Mouse (Mus musculus): ENCODE measurements around the gene Kctd21. TPM values are rescaled to one million over a fixed set of nuclear protein-coding genes. Genes with fewer than 3 reads are reported as not detected.
A peak's percentile ranks its signal among the peaks of the same experiment; 100 is the strongest.

The Kctd21 gene
- total RNA-seq, 1 experiment from 2014 or later, result 0.09 TPM

DNA sequence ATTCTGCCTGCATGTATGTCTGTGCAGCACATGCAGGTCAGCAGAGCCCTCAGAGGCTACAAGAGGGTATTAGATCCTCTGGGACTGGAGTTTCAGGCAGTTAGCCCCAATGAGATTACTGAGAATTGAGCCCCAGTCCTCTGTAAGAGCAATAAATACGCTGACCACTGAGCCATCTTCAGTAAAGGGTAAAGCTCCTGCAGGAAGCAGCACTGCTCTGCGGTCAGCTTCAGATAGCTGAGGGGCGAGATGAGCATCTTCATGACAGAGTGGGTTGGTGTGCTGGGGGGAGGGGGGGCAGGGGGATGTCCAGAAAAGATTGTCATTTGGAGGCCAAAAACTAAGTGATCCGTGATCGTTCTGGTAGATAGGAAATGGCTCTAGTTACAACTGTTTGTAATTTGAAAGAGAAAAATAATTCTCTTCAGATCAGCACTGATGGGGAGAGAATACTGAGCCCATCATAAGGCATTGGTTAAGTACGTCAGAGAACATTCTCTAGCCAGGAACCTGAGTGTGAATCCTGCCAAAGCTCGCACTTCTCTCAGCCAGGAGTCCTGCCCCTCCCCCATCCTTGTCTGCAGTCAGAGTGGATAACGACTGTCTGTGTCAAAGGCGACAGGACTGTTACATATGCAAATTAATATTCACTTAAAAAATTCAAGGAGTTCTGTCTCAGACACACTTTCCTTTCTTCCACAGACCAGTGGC lies 14.1 kb downstream of the Kctd21 start:
- no peak for ATAC-seq (replicated peaks; ENCODE audit: low read depth, poor library complexity, severe bottlenecking)

DNA sequence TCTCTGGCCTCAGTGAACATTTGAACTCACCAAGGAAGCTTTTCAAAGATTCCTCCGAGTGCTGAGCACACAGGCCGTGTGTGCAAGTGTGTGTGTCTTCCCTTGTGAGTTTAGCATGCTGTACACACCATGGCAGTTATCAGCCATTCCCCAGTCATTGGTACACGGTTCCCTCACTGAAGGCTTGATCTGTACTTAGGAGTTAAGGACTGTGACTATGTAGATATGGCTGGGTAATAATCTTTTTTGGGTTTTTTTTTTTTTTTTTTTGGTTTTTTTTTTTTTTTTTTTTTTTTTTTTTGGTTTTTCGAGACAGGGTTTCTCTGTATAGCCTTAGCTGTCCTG lies 14.7 kb downstream of the Kctd21 start:
- peak; percentile 56; the same call in 1 of the 2 replicates for ATAC-seq (replicated peaks; ENCODE audit: low read depth, poor library complexity, severe bottlenecking)

DNA sequence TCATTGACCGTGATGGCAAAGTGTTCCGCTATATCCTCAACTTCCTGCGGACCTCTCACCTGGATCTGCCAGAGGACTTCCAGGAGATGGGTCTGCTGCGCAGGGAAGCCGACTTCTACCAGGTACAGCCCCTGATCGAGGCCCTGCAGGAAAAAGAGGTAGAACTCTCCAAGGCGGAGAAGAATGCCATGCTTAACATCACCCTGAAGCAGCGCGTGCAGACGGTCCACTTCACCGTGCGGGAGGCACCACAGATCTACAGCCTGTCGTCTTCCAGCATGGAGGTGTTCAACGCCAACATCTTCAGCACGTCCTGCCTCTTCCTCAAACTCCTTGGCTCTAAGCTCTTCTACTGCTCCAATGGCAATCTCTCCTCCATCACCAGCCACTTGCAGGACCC lies 15.3 kb downstream of the Kctd21 start:
- no peak for ATAC-seq (replicated peaks; ENCODE audit: low read depth, poor library complexity, severe bottlenecking)

DNA sequence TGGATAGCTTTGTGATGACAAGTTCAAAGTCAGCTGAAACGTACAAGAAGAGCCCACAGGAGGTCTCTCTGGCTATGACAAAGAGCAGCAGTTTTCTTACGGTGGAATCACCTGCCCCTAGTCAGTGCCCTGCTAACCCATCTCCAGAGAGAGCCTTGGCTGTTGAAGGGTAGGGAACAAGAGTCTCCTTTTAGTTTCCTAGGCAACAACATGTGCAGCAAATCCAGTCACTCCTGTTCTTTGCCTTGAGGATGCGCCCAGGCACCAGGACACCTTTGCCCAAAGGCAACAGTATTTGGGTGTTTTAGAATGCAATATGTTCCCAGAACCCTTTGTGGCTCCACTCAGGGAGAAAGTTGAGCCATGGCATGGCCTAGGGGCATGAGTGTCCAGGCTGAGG lies 16.2 kb downstream of the Kctd21 start:
- no peak for ATAC-seq (replicated peaks; ENCODE audit: low read depth, poor library complexity, severe bottlenecking)

- no peak for ATAC-seq (replicated peaks; ENCODE audit: low read depth, poor library complexity, severe bottlenecking)
Observed at GRCm38 (mm10) chr7:97348836-97349235, 16.7 kb downstream of the Kctd21 start.

GRCm38 (mm10) chr7:97349438-97349837 lies 17.3 kb downstream of the Kctd21 start:
- ATAC-seq (replicated peaks; ENCODE audit: low read depth, poor library complexity, severe bottlenecking), result no peak

DNA sequence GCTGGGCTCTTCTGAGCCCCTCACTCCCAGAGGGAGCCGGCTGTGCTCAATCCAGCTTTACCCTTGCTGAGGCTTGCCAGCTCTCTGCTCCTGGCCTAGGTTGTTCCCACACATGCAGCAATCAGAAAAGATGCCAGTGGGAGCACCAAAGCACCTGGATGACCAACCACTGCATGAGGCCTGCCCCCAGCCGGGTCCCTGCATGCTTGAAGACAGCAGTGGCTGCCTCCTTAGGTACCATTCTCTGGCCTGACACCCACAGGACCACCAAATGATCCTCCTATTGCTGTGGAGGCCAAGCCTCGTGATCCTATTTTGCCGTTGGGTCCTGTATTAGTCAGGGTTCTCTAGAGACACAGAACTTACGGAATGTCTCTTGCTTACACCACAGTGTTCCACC lies 18.8 kb downstream of the Kctd21 start:
- no peak for ATAC-seq (replicated peaks; ENCODE audit: low read depth, poor library complexity, severe bottlenecking)

DNA sequence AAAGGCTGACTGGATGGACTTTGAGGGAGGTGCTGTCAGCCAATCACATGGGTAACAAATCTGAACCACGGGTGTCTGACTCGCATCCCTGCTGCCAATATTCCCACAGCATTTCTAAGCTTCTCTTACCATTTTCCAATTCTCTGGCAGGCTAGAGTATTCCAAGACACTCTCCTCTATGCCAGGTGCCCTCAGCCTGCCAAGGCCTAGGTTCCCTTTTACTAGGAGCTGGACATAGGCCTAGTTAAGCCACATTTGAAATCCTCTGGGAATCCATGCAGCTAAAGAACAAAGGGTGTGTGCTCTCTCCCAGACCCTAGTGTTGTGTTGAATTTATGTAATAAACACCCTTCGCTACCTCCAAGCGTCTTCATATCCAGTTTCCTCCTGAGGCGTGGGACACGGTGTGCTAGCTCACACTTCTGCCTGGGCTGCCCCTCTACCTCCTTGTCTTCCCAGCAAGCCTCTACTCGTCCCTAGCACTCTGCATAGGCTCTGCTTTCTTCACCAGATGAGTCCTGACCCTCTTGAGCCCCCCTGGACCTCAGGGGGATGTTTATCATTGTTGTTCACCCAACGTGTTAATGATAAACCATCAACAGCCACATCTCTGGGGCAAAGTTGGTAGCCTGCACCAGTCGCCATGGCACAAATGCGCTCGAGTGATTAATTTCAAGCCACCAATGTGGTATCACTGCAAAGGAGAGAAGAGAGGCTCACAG lies 19.8 kb downstream of the Kctd21 start:
- ATAC-seq (replicated peaks; ENCODE audit: low read depth, poor library complexity, severe bottlenecking), result no peak

- ATAC-seq (replicated peaks; ENCODE audit: low read depth, poor library complexity, severe bottlenecking), result no peak
Observed at GRCm38 (mm10) chr7:97353356-97353755, 21.2 kb downstream of the Kctd21 start.

DNA sequence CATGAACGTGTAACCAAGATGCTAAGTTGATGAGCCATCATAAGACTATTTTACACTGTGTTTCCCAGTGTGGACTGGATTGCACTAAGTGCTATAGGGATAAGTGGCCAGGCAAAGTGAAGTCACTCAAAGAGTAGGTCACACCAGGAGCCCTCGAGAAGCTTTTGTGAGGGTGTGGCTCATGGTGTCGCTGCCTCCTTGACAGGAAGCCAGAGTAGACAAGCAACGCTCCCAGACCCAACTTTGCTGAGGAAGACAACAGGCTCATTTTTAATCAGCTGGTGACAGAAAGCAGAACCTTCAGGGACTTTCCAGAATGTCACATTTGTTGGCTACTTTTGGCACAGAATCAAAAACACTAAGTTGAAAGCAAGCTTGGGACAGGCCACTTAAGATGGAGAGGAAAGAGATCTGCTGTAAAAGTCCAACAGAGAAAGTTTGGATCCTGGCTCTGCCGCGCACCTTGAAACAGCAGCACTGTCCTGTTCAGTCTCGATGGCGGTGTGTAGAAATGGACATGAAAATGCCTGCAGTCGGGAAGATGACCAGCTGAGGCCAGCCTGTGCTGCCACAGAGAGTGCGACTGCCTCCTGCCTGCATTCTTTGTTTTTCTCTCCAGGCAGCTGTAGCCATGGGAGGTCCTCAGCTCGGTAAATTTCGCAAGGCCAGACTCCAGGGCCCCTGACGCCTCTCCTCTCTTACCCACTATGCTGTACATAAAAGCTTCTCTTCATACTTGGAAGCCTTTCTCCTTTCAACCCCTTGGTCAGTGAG lies 23.1 kb downstream of the Kctd21 start:
- ATAC-seq (replicated peaks; ENCODE audit: low read depth, poor library complexity, severe bottlenecking), result peak; percentile 76

DNA sequence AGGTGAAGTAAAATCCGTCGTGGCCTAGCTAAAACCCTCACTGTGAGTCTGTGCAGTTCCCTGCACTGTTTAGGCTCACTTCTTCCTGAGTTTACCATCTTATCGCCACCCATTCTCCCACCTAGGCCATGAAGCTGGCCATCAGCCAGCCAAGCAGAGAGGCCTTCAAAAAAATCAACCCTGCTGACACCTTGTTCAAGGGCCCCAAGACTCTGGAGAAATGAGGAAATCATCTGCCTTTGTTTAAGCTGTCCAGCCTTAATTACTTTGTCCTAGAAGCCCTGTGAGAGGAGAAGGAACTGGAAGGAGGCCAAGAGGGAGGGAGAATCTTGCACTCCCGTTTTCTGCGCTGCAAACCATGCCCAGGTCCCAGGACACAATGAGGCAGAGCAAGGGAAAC lies 24.1 kb downstream of the Kctd21 start:
- ATAC-seq (replicated peaks; ENCODE audit: low read depth, poor library complexity, severe bottlenecking), result no peak

GRCm38 (mm10) chr7:97356875-97357276 lies 24.7 kb downstream of the Kctd21 start:
- peak; percentile 30; the same call in 1 of the 2 replicates for ATAC-seq (replicated peaks; ENCODE audit: low read depth, poor library complexity, severe bottlenecking)

DNA sequence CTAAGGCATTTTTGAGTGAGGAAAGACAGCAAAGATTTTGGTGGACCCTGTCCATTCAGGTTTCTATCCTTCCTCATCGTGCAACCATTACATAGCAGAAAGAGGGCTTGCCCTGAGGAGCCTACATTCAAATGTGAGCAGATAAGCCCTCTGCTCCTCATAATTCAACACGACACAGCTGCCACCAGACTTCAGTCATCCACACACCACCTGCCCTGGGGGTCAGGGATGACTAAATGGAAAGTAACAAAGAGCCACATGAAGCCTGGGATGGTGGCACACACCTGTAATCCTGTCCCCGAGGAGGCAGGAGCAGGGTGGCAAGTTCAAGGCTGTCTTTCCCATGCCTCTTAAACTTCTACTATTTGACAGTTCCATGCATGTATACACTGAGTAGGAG lies 25.7 kb downstream of the Kctd21 start:
- no peak for ATAC-seq (replicated peaks; ENCODE audit: low read depth, poor library complexity, severe bottlenecking)

GRCm38 (mm10) chr7:97358347-97358746 lies 26.2 kb downstream of the Kctd21 start:
- ATAC-seq (replicated peaks; ENCODE audit: low read depth, poor library complexity, severe bottlenecking), result no peak

- ATAC-seq (replicated peaks; ENCODE audit: low read depth, poor library complexity, severe bottlenecking), result no peak
Observed at GRCm38 (mm10) chr7:97360166-97360565, 28.0 kb downstream of the Kctd21 start.

DNA sequence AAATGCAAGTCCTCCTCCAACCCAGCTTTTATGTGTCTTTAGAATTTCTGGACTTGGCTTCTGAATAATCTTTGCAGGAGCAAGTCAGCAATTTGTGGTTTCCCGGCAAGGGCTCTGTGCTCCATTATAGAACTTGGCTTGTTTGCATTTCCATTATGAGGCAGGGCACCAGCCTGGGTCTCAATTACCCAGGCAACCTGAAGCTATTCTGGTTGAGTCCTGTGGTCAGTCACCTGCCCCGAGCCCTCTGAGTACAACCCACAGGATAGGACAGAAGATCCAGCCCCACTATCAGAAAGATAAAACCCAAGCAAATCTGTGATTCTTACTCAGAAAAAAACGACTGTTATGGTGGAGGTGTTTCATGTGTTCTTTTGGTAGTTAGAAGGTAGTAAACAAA lies 28.8 kb downstream of the Kctd21 start:
- ATAC-seq (replicated peaks; ENCODE audit: low read depth, poor library complexity, severe bottlenecking), result no peak

GRCm38 (mm10) chr7:97361467-97361866 lies 29.3 kb downstream of the Kctd21 start:
- peak; percentile 71; the same call in 1 of the 2 replicates for ATAC-seq (replicated peaks; ENCODE audit: low read depth, poor library complexity, severe bottlenecking)

- no peak for ATAC-seq (replicated peaks; ENCODE audit: low read depth, poor library complexity, severe bottlenecking)
Observed at GRCm38 (mm10) chr7:97365887-97366286, 33.8 kb downstream of the Kctd21 start.

- no peak for ATAC-seq (replicated peaks; ENCODE audit: low read depth, poor library complexity, severe bottlenecking)
Observed at GRCm38 (mm10) chr7:97375101-97375500, 43.0 kb downstream of the Kctd21 start.

GRCm38 (mm10) chr7:97375906-97376305 lies 43.8 kb downstream of the Kctd21 start:
- peak; percentile 49 for ATAC-seq (replicated peaks; ENCODE audit: low read depth, poor library complexity, severe bottlenecking)

DNA sequence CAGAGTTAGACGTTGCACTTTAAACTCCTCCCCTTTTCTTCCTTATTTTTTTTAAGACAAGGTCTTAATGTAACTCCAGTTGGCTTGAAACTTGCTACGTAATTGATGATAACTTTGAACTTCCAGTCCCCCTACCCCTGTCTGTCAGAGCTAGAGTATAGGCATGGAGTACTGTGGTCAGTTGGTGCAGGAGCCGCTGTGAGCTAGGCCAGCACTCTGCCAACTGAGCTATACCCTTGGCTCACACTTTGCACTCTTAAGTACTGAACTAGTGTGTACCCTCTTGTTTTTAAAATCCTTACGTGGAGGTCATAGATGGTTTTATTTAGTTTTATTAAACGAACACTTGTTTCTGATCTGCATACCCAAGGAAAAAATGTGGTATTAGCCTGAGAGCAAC lies 47.2 kb downstream of the Kctd21 start:
- no peak for ATAC-seq (replicated peaks; ENCODE audit: low read depth, poor library complexity, severe bottlenecking)

Data from common myeloid progenitor, adult 5-6 weeks (primary cell).